Mouse (Mus musculus): Measurements from ENCODE around the gene Adamts4. TPM values are rescaled to one million over a fixed set of nuclear protein-coding genes. Genes with fewer than 3 reads are reported as not detected.
A peak's percentile ranks its signal among the peaks of the same experiment; 100 is the strongest.
"Not testable (repeated sequence)": the region's sequence is repeated elsewhere in the genome, so short reads cannot be mapped to it uniquely, and the experiment has no call there.

Adamts4 gene
- total RNA-seq, 4 experiments from 2014 or later, result 0.19 to 0.60 (median 0.25) TPM

- DNase-seq (ENCODE audit: low spot score), result no peak
These were observed 18.4 kb upstream of the Adamts4 start for GRCm38 (mm10) chr1:171231844-171232243.

- no peak for DNase-seq (ENCODE audit: low spot score)
These were observed 17.9 kb upstream of the Adamts4 start for GRCm38 (mm10) chr1:171232348-171232747.

- DNase-seq (ENCODE audit: low spot score), result no peak
These were observed 17.2 kb upstream of the Adamts4 start for GRCm38 (mm10) chr1:171232800-171233730.

GRCm38 (mm10) chr1:171234126-171234525 lies 16.1 kb upstream of the Adamts4 start, which contains the start of gene Fcer1g:
TSS of gene Fcer1g (minus strand) at chr1:171234365.
- DNase-seq (ENCODE audit: low spot score), result no peak

- DNase-seq (ENCODE audit: low spot score), result no peak
These were observed 15.7 kb upstream of the Adamts4 start for GRCm38 (mm10) chr1:171234538-171234937.

- DNase-seq (ENCODE audit: low spot score), result no peak
These were observed 14.4 kb upstream of the Adamts4 start for GRCm38 (mm10) chr1:171235791-171236190.

GRCm38 (mm10) chr1:171237438-171237837 lies 12.8 kb upstream of the Adamts4 start:
- DNase-seq (ENCODE audit: low spot score), result no peak

- no peak for DNase-seq (ENCODE audit: low spot score)
These were observed 11.8 kb upstream of the Adamts4 start for GRCm38 (mm10) chr1:171238463-171238862.

- DNase-seq (ENCODE audit: low spot score), result peak; percentile 74
These were observed 10.1 kb upstream of the Adamts4 start for GRCm38 (mm10) chr1:171239992-171240744.

- DNase-seq (ENCODE audit: low spot score), result no peak
These were observed 9.3 kb upstream of the Adamts4 start for GRCm38 (mm10) chr1:171240911-171241310.

GRCm38 (mm10) chr1:171241952-171242351 lies 8.3 kb upstream of the Adamts4 start:
- not testable (repeated sequence) for DNase-seq (ENCODE audit: low spot score)

GRCm38 (mm10) chr1:171245353-171245752 lies 4.9 kb upstream of the Adamts4 start:
- no peak for DNase-seq (ENCODE audit: low spot score)

GRCm38 (mm10) chr1:171246709-171247452 lies 3.3 kb upstream of the Adamts4 start:
- DNase-seq (ENCODE audit: low spot score), result peak; percentile 98

- no peak for DNase-seq (ENCODE audit: low spot score)
These were observed 2.8 kb upstream of the Adamts4 start for GRCm38 (mm10) chr1:171247453-171247841.

- peak; percentile 68 for DNase-seq (ENCODE audit: low spot score)
These were observed 2.3 kb upstream of the Adamts4 start for GRCm38 (mm10) chr1:171247916-171248315.

GRCm38 (mm10) chr1:171248386-171249226 lies 1.6 kb upstream of the Adamts4 start:
- peak; percentile 46 for DNase-seq (ENCODE audit: low spot score)

- DNase-seq (ENCODE audit: low spot score), result no peak
These were observed 716 bp downstream of the Adamts4 start, which contains the start of gene Ndufs2 for GRCm38 (mm10) chr1:171250680-171251593. TSS of gene Ndufs2 (minus strand) at chr1:171251388.

- DNase-seq (ENCODE audit: low spot score), result peak; percentile 52
These were observed 1.5 kb downstream of the Adamts4 start for GRCm38 (mm10) chr1:171251594-171252324.

GRCm38 (mm10) chr1:171252415-171252814 lies 2.2 kb downstream of the Adamts4 start:
- no peak for DNase-seq (ENCODE audit: low spot score)

Data from heart, adult 8-10 months (tissue).